Mouse (Mus musculus): ENCODE measurements around the gene Zpbp2. TPM values are rescaled to one million over a fixed set of nuclear protein-coding genes. Genes with fewer than 3 reads are reported as not detected.
A peak's percentile ranks its signal among the peaks of the same experiment; 100 is the strongest.
"Not testable (repeated sequence)": the region's sequence is repeated elsewhere in the genome, so short reads cannot be mapped to it uniquely, and the experiment has no call there.

Gene Zpbp2
- polyA plus RNA-seq, 1 experiment from 2014 or later = 0.10 TPM

- 54% methylated on average over 18 of the region's 18 CpGs for WGBS
- H3K4me2 ChIP-seq (replicated peaks) = peak overlapping the region; percentile 31; the same call in 1 of the 2 replicates
These were observed 48.0 kb downstream of the Zpbp2 start for GRCm38 (mm10) chr11:98598851-98599290.

GRCm38 (mm10) chr11:98599291-98599690, 48.4 kb downstream of the Zpbp2 start:
- Histone ChIP-seq H3K4me1 (peaks cover 12% of the 10 kb centered on the region), H3K36me3 (no peaks in the 10 kb centered on the region), H3K27ac (replicated peaks) (no peak overlapping the region), H3K4me3 (no peak overlapping the region), H3K4me2 (replicated peaks) (peak overlapping the region; percentile 31; the same call in 1 of the 2 replicates), H3K9me3 (no peaks in the 10 kb centered on the region), H3K27me3 (peaks cover 4% of the 10 kb centered on the region; the same call in 1 of the 2 replicates), H3K9ac (replicated peaks) (no peak overlapping the region)
- ATAC-seq (replicated peaks) = no peak
- WGBS = 37% methylated on average over 18 of the region's 18 CpGs

More at GRCm38 (mm10) chr11:98598851-98599290, 48.0 kb downstream of the Zpbp2 start:
- no peak for ATAC-seq (replicated peaks)
- H3K4me3 ChIP-seq = no peak overlapping the region
- H3K27me3 ChIP-seq = peaks cover 4% of the 10 kb centered on the region; the same call in 1 of the 2 replicates
- no peak overlapping the region for H3K27ac ChIP-seq (replicated peaks)
- H3K9me3 ChIP-seq = no peaks in the 10 kb centered on the region
- no peaks in the 10 kb centered on the region for H3K36me3 ChIP-seq
- H3K4me1 ChIP-seq = peaks cover 12% of the 10 kb centered on the region
- no peak overlapping the region for H3K9ac ChIP-seq (replicated peaks)

GRCm38 (mm10) chr11:98602090-98602690, 51.3 kb downstream of the Zpbp2 start:
- H3K27ac ChIP-seq (replicated peaks) = no peak overlapping the region
- H3K9ac ChIP-seq (replicated peaks) = no peak overlapping the region
- WGBS = under 1% methylated on average over 20 of the region's 20 CpGs
- no peak for ATAC-seq (replicated peaks)
- peaks cover 12% of the 10 kb centered on the region for H3K4me1 ChIP-seq
- no peaks in the 10 kb centered on the region for H3K36me3 ChIP-seq
- no peaks in the 10 kb centered on the region for H3K9me3 ChIP-seq
- H3K27me3 ChIP-seq = peaks cover 4% of the 10 kb centered on the region; the same call in 1 of the 2 replicates
- H3K4me2 ChIP-seq (replicated peaks) = peak overlapping the region; percentile 38
- H3K4me3 ChIP-seq = peak overlapping the region; percentile 20

- H3K9ac ChIP-seq (replicated peaks) = no peak overlapping the region
- peaks cover 1% of the 10 kb centered on the region; the same call in 1 of the 2 replicates for H3K27me3 ChIP-seq
- no peak overlapping the region for H3K4me2 ChIP-seq (replicated peaks)
- peaks cover 9% of the 10 kb centered on the region for H3K4me1 ChIP-seq
- ATAC-seq (replicated peaks) = no peak
- no peak overlapping the region for H3K4me3 ChIP-seq
- WGBS = 84% methylated on average over 2 of the region's 2 CpGs
- H3K36me3 ChIP-seq = no peaks in the 10 kb centered on the region
- no peak overlapping the region for H3K27ac ChIP-seq (replicated peaks)
- H3K9me3 ChIP-seq = no peaks in the 10 kb centered on the region
These were observed 53.1 kb downstream of the Zpbp2 start for GRCm38 (mm10) chr11:98603953-98604352.

- H3K4me3 ChIP-seq; H3K4me1 ChIP-seq; H3K4me2 ChIP-seq (replicated peaks); H3K27me3 ChIP-seq; H3K9me3 ChIP-seq; ATAC-seq (replicated peaks); H3K9ac ChIP-seq (replicated peaks); H3K27ac ChIP-seq (replicated peaks); H3K36me3 ChIP-seq: not testable (repeated sequence)
- WGBS = 73% methylated on average over 6 of the region's 6 CpGs
These were observed 54.0 kb downstream of the Zpbp2 start for GRCm38 (mm10) chr11:98604911-98605310.

GRCm38 (mm10) chr11:98606763-98607162, 55.9 kb downstream of the Zpbp2 start:
- no peaks in the 10 kb centered on the region for H3K9me3 ChIP-seq
- H3K9ac ChIP-seq (replicated peaks) = no peak overlapping the region
- WGBS = 6% methylated on average over 3 of the region's 3 CpGs
- H3K4me1 ChIP-seq = peaks cover 4% of the 10 kb centered on the region
- H3K4me3 ChIP-seq = no peak overlapping the region
- ATAC-seq (replicated peaks) = no peak
- H3K36me3 ChIP-seq = no peaks in the 10 kb centered on the region
- H3K4me2 ChIP-seq (replicated peaks) = no peak overlapping the region
- H3K27me3 ChIP-seq = no peaks in the 10 kb centered on the region
- H3K27ac ChIP-seq (replicated peaks) = no peak overlapping the region

Other genes starting within 250 kb of the Zpbp2 start
- gene Neurod2, start 221.4 kb upstream of the Zpbp2 start, polyA plus RNA-seq (2015; fragmentation: Nextera tagmentation; extraction: Ambion mirVana) = 142 and 148 TPM in 2 replicates
- gene Ppp1r1b, start 202.7 kb upstream of the Zpbp2 start, polyA plus RNA-seq (2015; fragmentation: Nextera tagmentation; extraction: Ambion mirVana) = 49.6 and 60.4 TPM in 2 replicates
- gene Stard3, start 192.7 kb upstream of the Zpbp2 start, polyA plus RNA-seq (2015; fragmentation: Nextera tagmentation; extraction: Ambion mirVana) = 53.2 and 56.5 TPM in 2 replicates
- gene Tcap, start 167.3 kb upstream of the Zpbp2 start, polyA plus RNA-seq (2015; fragmentation: Nextera tagmentation; extraction: Ambion mirVana) = 0.18 and 0.20 TPM in 2 replicates
- 0.42 and 0.70 TPM in 2 replicates for gene Pnmt, start 164.6 kb upstream of the Zpbp2 start, polyA plus RNA-seq (2015; fragmentation: Nextera tagmentation; extraction: Ambion mirVana)
- 6.5 and 7.7 TPM in 2 replicates for gene Pgap3, start 150.6 kb upstream of the Zpbp2 start, polyA plus RNA-seq (2015; fragmentation: Nextera tagmentation; extraction: Ambion mirVana)
- 6.1 and 6.2 TPM in 2 replicates for gene Erbb2, start 138.6 kb upstream of the Zpbp2 start, polyA plus RNA-seq (2015; fragmentation: Nextera tagmentation; extraction: Ambion mirVana)
- 259 and 263 TPM in 2 replicates for gene Mien1, start 112.1 kb upstream of the Zpbp2 start, polyA plus RNA-seq (2015; fragmentation: Nextera tagmentation; extraction: Ambion mirVana)
- 0.42 and 0.61 TPM in 2 replicates for gene Grb7, start 104.7 kb upstream of the Zpbp2 start, polyA plus RNA-seq (2015; fragmentation: Nextera tagmentation; extraction: Ambion mirVana)
- gene Ikzf3, start 5.1 kb upstream of the Zpbp2 start, polyA plus RNA-seq (2015; fragmentation: Nextera tagmentation; extraction: Ambion mirVana) = 0.10 TPM in 1 of 2 replicates, not detected in the other
- 106 and 115 TPM in 2 replicates for gene Ormdl3, start 36.3 kb downstream of the Zpbp2 start, polyA plus RNA-seq (2015; fragmentation: Nextera tagmentation; extraction: Ambion mirVana)
- gene Lrrc3c, start 47.2 kb downstream of the Zpbp2 start, polyA plus RNA-seq (2015; fragmentation: Nextera tagmentation; extraction: Ambion mirVana) = not detected in 2 replicates
- 0.52 and 0.83 TPM in 2 replicates for gene Gm12355, start 74.6 kb downstream of the Zpbp2 start, polyA plus RNA-seq (2015; fragmentation: Nextera tagmentation; extraction: Ambion mirVana)
- gene Gsdma3, start 75.3 kb downstream of the Zpbp2 start, polyA plus RNA-seq (2015; fragmentation: Nextera tagmentation; extraction: Ambion mirVana) = not detected in 2 replicates
- gene Gsdma2, start 95.7 kb downstream of the Zpbp2 start, polyA plus RNA-seq (2015; fragmentation: Nextera tagmentation; extraction: Ambion mirVana) = not detected in 2 replicates
- not detected in 2 replicates for gene Gsdma, start 113.3 kb downstream of the Zpbp2 start, polyA plus RNA-seq (2015; fragmentation: Nextera tagmentation; extraction: Ambion mirVana)
- 209 and 213 TPM in 2 replicates for gene Psmd3, start 131.5 kb downstream of the Zpbp2 start, polyA plus RNA-seq (2015; fragmentation: Nextera tagmentation; extraction: Ambion mirVana)
- not detected in 2 replicates for gene Csf3, start 150.2 kb downstream of the Zpbp2 start, polyA plus RNA-seq (2015; fragmentation: Nextera tagmentation; extraction: Ambion mirVana)
- 85.1 and 93.6 TPM in 2 replicates for gene Med24, start 178.3 kb downstream of the Zpbp2 start, polyA plus RNA-seq (2015; fragmentation: Nextera tagmentation; extraction: Ambion mirVana)
- gene Thra, start 189.5 kb downstream of the Zpbp2 start, polyA plus RNA-seq (2015; fragmentation: Nextera tagmentation; extraction: Ambion mirVana) = 164 and 166 TPM in 2 replicates
- 3.6 TPM in 2 replicates for gene Nr1d1, start 224.2 kb downstream of the Zpbp2 start, polyA plus RNA-seq (2015; fragmentation: Nextera tagmentation; extraction: Ambion mirVana)
- 30.2 and 31.7 TPM in 2 replicates for gene Msl1, start 244.4 kb downstream of the Zpbp2 start, polyA plus RNA-seq (2015; fragmentation: Nextera tagmentation; extraction: Ambion mirVana)

Measured in forebrain, embryonic 15.5 days (tissue).